Mouse (Mus musculus): ENCODE data around the gene Scp2. TPM values are rescaled to one million over a fixed set of nuclear protein-coding genes. Genes with fewer than 3 reads are reported as not detected.
"Not testable (repeated sequence)": the region's sequence is repeated elsewhere in the genome, so short reads cannot be mapped to it uniquely, and the experiment has no call there.

Gene Scp2
- polyA plus RNA-seq, 1 experiment from 2014 or later: 209 TPM

DNA sequence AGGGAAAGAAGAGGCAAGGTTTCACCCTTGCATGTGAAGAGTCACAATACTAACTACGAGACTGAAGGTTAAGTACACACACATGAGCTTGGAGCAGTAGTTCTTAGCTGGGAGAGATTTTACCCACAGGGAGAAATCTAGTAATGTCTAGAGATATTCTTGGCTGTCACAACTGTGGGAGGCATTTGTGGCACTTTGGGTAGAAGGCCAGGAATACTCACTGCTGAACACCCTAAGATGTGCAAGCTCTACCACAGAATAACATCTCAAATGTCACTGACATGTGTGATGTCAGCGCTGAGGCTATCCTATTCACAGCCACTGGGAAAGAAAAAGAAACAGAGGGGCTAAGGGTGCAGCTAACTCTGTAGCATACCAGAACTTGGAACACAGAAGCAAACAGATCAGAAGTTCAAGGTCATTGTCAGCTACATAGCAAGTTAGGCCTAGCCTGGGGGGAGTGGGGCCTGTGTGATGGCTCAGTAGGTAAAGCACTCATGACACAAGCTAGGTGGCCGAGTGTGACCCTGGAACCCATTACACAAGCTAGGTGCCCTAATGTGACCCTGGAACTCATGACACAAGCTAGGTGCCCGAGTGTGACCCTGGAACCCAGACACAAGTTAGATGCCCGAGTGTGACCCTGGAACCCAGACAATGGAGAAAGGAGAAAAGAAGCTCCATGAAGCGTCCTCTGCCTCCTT lies 61.6 kb downstream of the Scp2 start:
- Histone ChIP-seq H3K4me1 (ENCODE audit: control insufficient read depth, insufficient read depth, low read length) (no peaks in the 10 kb centered on the region), H3K4me2 (replicated peaks; ENCODE audit: low read depth, low read length) (no peak overlapping the region), H3K9me3 (ENCODE audit: control insufficient read depth, low read length) (no peaks in the 10 kb centered on the region), H3K9ac (ENCODE audit: low read depth, low read length) (no peak overlapping the region), H3K4me3 (ENCODE audit: low read length) (no peak overlapping the region), H3K36me3 (ENCODE audit: control insufficient read depth, insufficient read depth, low read length) (no peaks in the 10 kb centered on the region), H3K27me3 (ENCODE audit: control insufficient read depth, insufficient read depth, low read length) (no peaks in the 10 kb centered on the region), H3K27ac (ENCODE audit: low read depth, low read length) (no peak overlapping the region)
- ATAC-seq (ENCODE audit: low FRiP score, low TSS enrichment): no peak
- 85% methylated on average over 6 of the region's 6 CpGs for WGBS

DNA sequence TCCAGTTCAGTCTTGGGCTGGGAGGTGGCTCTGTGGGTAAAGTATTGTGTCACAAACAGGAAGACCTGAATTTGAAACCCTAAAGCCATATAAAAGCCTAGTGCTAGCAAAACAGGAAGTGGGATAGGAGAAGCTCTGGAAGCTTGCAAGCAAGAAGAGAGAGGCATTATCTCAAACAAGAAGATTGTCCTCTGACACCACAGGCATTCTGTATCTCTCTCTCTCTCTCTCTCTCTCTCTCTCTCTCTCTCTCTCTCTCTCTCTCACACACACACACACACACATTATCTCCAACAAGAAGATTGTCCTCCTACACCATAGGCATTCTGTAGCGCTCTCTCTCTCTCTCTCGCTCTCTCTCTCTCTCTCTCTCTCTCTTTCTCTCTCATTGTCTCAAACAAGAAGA lies 62.4 kb downstream of the Scp2 start:
- WGBS: 92% methylated on average over 2 of the region's 2 CpGs
- no peak overlapping the region for H3K27ac ChIP-seq (ENCODE audit: low read depth, low read length)
- ATAC-seq (ENCODE audit: low FRiP score, low TSS enrichment): no peak
- H3K9ac ChIP-seq (ENCODE audit: low read depth, low read length): no peak overlapping the region
- no peaks in the 10 kb centered on the region for H3K9me3 ChIP-seq (ENCODE audit: control insufficient read depth, low read length)
- no peaks in the 10 kb centered on the region for H3K4me1 ChIP-seq (ENCODE audit: control insufficient read depth, insufficient read depth, low read length)
- H3K4me3 ChIP-seq (ENCODE audit: low read length): no peak overlapping the region
- H3K4me2 ChIP-seq (replicated peaks; ENCODE audit: low read depth, low read length): no peak overlapping the region
- no peaks in the 10 kb centered on the region for H3K27me3 ChIP-seq (ENCODE audit: control insufficient read depth, insufficient read depth, low read length)
- H3K36me3 ChIP-seq (ENCODE audit: control insufficient read depth, insufficient read depth, low read length): no peaks in the 10 kb centered on the region

DNA sequence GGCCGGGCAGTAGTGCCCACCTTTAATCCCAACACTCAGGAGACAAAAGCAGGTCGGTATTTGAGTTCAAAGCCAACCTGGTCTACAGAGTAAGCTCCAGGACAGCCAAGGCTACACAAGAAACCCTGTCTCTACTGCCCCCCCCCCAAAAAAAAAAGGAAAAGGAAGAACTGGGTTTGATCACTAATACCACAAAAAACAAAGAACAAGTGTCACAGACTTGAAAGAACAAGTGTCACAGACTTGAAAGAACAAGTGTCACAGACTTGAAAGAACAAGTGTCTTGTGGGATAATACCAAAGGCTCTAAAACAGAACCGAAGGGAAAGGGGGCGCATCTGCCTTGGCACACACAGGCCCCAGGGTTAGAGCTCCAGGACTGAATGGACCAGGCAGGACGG lies 63.9 kb downstream of the Scp2 start:
- Histone ChIP-seq H3K4me2 (replicated peaks; ENCODE audit: low read depth, low read length) (no peak overlapping the region), H3K36me3 (ENCODE audit: control insufficient read depth, insufficient read depth, low read length) (no peaks in the 10 kb centered on the region), H3K9me3 (ENCODE audit: control insufficient read depth, low read length) (no peaks in the 10 kb centered on the region), H3K27me3 (ENCODE audit: control insufficient read depth, insufficient read depth, low read length) (no peaks in the 10 kb centered on the region), H3K4me1 (ENCODE audit: control insufficient read depth, insufficient read depth, low read length) (no peaks in the 10 kb centered on the region), H3K4me3 (ENCODE audit: low read length) (no peak overlapping the region), H3K9ac (ENCODE audit: low read depth, low read length) (no peak overlapping the region), H3K27ac (ENCODE audit: low read depth, low read length) (no peak overlapping the region)
- ATAC-seq (ENCODE audit: low FRiP score, low TSS enrichment): no peak
- WGBS: 76% methylated on average over 5 of the region's 5 CpGs

DNA sequence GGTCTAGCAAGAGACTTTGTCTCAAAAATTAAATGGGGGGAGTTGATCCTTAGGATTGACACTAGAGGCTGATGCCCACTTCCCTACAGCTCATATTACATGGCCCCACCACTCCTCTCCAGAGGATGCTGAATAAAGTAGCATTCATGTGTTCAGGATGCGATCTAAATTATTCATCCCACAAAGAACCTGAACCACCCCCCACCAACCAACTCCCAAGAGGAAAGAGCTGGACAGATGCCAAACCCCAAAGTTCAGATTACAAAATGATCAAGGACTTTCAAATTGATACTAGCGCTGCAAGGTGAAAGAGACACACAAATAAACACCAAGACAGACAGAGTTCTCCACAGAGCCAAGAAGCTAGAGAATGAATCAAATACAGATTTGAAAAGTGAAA lies 65.0 kb downstream of the Scp2 start:
- WGBS: 62% methylated on average over 2 of the region's 2 CpGs
- Histone ChIP-seq H3K4me3 (ENCODE audit: low read length) (no peak overlapping the region), H3K27me3 (ENCODE audit: control insufficient read depth, insufficient read depth, low read length) (no peaks in the 10 kb centered on the region), H3K9ac (ENCODE audit: low read depth, low read length) (no peak overlapping the region), H3K27ac (ENCODE audit: low read depth, low read length) (no peak overlapping the region), H3K4me1 (ENCODE audit: control insufficient read depth, insufficient read depth, low read length) (no peaks in the 10 kb centered on the region), H3K4me2 (replicated peaks; ENCODE audit: low read depth, low read length) (no peak overlapping the region), H3K9me3 (ENCODE audit: control insufficient read depth, low read length) (no peaks in the 10 kb centered on the region), H3K36me3 (ENCODE audit: control insufficient read depth, insufficient read depth, low read length) (no peaks in the 10 kb centered on the region)
- ATAC-seq (ENCODE audit: low FRiP score, low TSS enrichment): no peak

DNA sequence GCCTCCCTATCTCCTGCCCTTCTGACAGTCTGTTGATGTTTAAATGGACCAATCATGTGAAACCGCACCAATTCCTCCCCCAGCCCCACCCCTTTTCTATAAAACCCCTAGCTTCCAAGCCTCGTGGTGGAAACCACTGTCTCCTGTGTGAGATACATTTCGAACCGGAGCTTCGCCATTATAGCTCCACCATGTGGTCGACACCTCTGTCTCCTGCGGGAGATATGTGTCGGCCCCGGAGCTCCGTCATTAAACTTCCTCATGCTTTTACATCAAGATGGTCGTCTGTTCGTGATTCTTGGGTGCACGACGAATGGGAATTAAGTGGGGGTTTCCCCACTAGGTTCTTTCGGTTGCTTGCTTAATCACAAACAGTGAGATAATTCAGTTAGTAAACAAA lies 65.6 kb downstream of the Scp2 start:
- not testable (repeated sequence) for H3K4me2 ChIP-seq (replicated peaks; ENCODE audit: low read depth, low read length); H3K4me3 ChIP-seq (ENCODE audit: low read length); H3K36me3 ChIP-seq (ENCODE audit: control insufficient read depth, insufficient read depth, low read length); ATAC-seq (ENCODE audit: low FRiP score, low TSS enrichment); H3K9me3 ChIP-seq (ENCODE audit: control insufficient read depth, low read length); H3K9ac ChIP-seq (ENCODE audit: low read depth, low read length); H3K4me1 ChIP-seq (ENCODE audit: control insufficient read depth, insufficient read depth, low read length); H3K27me3 ChIP-seq (ENCODE audit: control insufficient read depth, insufficient read depth, low read length); H3K27ac ChIP-seq (ENCODE audit: low read depth, low read length)
- 84% methylated on average over 15 of the region's 15 CpGs for WGBS

DNA sequence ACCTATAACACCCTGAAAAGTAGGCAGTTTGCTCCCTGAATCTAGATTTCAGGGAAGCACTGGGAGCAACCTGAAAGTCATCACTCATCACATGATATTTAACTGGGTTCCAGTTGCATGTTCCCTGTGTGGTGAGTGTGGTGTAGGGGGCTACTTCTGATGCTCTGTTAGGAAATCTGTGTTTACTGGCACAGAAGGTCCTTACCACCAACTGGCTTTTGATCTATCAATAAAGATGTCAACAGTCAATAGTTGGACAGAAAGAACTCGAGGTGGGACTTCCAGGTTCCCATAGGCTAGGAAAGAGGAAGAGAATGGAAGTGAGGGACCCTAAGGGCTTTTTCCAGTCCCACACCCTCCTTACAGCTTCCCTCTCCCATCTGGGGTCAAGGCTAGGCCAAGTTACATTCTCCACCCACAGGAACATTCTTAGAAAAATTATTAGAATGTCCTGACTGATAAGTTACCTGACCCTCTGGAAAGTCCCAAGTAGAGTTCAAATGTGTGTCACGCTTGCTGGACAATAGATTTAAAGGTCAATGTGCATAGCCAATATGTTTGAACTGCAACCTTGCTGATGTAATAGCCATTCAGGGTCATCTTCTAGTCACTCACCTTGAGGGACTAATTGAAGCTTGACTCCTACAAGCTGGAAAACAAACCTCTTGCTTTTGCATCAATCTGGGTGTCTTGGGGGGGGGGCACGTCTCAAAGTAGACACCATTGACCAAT lies 67.4 kb downstream of the Scp2 start:
- H3K9ac ChIP-seq (ENCODE audit: low read depth, low read length): no peak overlapping the region
- H3K9me3 ChIP-seq (ENCODE audit: control insufficient read depth, low read length): no peaks in the 10 kb centered on the region
- no peak overlapping the region for H3K4me3 ChIP-seq (ENCODE audit: low read length)
- no peaks in the 10 kb centered on the region for H3K27me3 ChIP-seq (ENCODE audit: control insufficient read depth, insufficient read depth, low read length)
- H3K27ac ChIP-seq (ENCODE audit: low read depth, low read length): no peak overlapping the region
- H3K4me1 ChIP-seq (ENCODE audit: control insufficient read depth, insufficient read depth, low read length): no peaks in the 10 kb centered on the region
- no peak for ATAC-seq (ENCODE audit: low FRiP score, low TSS enrichment)
- no peaks in the 10 kb centered on the region for H3K36me3 ChIP-seq (ENCODE audit: control insufficient read depth, insufficient read depth, low read length)
- WGBS: 74% methylated on average over 3 of the region's 3 CpGs
- no peak overlapping the region for H3K4me2 ChIP-seq (replicated peaks; ENCODE audit: low read depth, low read length)

DNA sequence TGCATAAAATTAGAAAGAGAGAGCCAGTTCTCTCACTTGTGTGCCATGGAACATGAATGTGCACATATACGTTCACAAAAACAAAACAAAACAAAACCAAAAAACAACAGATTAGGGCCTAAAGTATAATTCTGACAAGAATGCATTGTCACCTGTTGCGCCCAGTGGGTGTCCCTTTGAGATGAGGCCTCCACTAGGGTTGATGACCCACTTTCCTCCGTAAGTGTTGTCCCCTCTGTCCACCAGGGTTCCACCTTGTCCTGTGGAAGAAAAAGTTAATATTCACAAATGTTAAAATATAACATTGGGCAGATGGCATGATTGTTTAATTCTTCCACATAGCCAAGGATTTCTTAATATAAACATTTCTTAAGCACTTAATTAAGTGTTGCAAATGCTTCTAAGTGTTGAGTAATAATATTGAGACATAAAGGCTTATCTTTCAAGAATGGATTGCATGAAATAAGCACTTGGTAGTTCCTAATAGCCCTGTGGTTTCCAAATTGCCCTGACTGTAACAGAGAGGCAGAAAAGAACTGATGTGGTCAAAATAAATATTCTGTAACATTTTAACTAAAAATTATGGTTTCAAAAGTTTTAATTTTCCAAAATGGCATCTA lies 70.5 kb downstream of the Scp2 start:
- no peak overlapping the region for H3K27ac ChIP-seq (ENCODE audit: low read depth, low read length)
- H3K36me3 ChIP-seq (ENCODE audit: control insufficient read depth, insufficient read depth, low read length): no peaks in the 10 kb centered on the region
- WGBS: 87% methylated on average over 3 of the region's 3 CpGs
- H3K9me3 ChIP-seq (ENCODE audit: control insufficient read depth, low read length): no peaks in the 10 kb centered on the region
- no peaks in the 10 kb centered on the region for H3K27me3 ChIP-seq (ENCODE audit: control insufficient read depth, insufficient read depth, low read length)
- ATAC-seq (ENCODE audit: low FRiP score, low TSS enrichment): no peak
- no peak overlapping the region for H3K9ac ChIP-seq (ENCODE audit: low read depth, low read length)
- no peak overlapping the region for H3K4me2 ChIP-seq (replicated peaks; ENCODE audit: low read depth, low read length)
- H3K4me3 ChIP-seq (ENCODE audit: low read length): no peak overlapping the region
- H3K4me1 ChIP-seq (ENCODE audit: control insufficient read depth, insufficient read depth, low read length): peaks cover 7% of the 10 kb centered on the region

DNA sequence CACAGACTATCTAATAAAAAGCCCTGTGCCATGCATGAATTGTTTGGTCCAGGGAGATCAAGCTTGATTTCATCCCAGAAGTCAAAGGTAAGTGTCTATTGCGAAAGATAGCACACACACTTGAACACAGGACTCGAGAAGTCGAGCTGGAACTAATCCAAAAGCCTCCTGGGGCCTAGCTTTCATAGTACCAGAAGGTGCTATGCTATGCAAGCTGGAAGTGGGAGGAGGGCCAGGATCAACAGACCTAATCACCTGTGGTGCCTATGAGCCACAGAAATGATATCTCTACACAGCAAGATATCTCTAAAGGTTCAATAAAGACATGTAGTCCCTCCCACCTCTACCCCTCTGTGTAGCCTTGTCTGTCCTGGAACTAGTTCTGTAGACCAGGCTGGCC lies 72.7 kb downstream of the Scp2 start:
- H3K4me1 ChIP-seq (ENCODE audit: control insufficient read depth, insufficient read depth, low read length): peaks cover 7% of the 10 kb centered on the region
- WGBS: 94% methylated on average over 3 of the region's 3 CpGs
- no peaks in the 10 kb centered on the region for H3K27me3 ChIP-seq (ENCODE audit: control insufficient read depth, insufficient read depth, low read length)
- no peak overlapping the region for H3K4me2 ChIP-seq (replicated peaks; ENCODE audit: low read depth, low read length)
- no peak overlapping the region for H3K4me3 ChIP-seq (ENCODE audit: low read length)
- ATAC-seq (ENCODE audit: low FRiP score, low TSS enrichment): no peak
- H3K36me3 ChIP-seq (ENCODE audit: control insufficient read depth, insufficient read depth, low read length): peaks cover 8% of the 10 kb centered on the region; the same call in 1 of the 2 replicates
- no peak overlapping the region for H3K27ac ChIP-seq (ENCODE audit: low read depth, low read length)
- H3K9me3 ChIP-seq (ENCODE audit: control insufficient read depth, low read length): no peaks in the 10 kb centered on the region
- no peak overlapping the region for H3K9ac ChIP-seq (ENCODE audit: low read depth, low read length)
